Mouse (Mus musculus): ENCODE results near the gene Rps17. TPM values are rescaled to one million over a fixed set of nuclear protein-coding genes. Genes with fewer than 3 reads are reported as not detected.

Gene Rps17
- total RNA-seq (2014; rRNA removed) (630 and 662 TPM in 2 replicates), polyA plus RNA-seq (2015; fragmentation: Nextera tagmentation; extraction: Ambion mirVana) (642 and 710 TPM in 2 replicates)

DNA sequence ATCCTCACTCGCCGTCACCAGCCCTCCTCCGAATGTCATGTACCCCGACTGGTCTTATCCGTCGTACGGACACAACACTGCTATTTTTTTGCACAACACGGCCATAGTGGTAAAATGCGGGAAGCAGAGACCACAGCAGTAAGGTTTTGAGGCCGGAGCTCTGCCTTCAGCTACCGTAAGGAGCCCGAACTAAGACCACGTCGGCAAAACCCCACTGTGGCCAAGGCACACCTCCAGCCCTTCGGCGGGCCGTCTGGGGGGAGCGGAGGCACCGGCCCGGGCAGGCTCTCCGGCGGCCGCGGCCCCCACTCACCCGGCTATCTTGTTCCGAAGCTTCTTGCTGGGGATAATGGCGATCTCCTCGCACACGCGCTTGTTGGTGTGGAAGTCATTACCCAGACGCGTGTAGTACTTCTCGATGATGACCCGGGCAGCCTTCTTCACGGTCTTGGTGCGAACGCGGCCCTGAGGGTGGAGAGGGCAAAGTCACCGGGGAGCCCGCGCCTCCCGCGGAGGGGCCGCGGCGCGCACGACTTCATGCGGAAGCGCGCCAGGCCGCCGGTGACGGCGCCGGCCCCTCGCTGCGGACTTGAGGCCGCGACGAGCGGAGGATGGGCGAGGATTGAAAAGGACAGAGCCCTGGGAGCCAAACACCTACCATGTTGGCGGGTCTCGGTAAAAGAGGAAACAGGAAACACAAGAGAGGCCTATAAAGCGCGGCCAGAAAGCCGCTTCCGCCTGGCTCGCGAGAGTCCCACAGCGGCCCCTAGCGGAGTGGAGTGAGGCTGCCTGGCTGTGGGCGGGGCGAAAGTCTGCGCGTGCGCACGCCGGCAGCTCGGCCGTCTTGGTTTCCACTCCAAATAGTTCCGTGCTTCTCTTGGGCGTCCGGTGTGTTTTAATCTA is at the start of gene Rps17:
Gene Rps17 (minus strand): TSS at position 711 of the 903 bp plus-strand sequence.
- Histone ChIP-seq H3K9ac (replicated peaks; ENCODE audit: low read length, poor library complexity, severe bottlenecking) (peak within 1 kb of the TSS; percentile 75), H3K4me3 (ENCODE audit: low read depth, low read length) (peak within 1 kb of the TSS; percentile 77), H3K4me1 (ENCODE audit: insufficient read depth, low read length) (peaks cover 12% of the 10 kb centered on the region), H3K9me3 (ENCODE audit: low read length) (no peaks in the 10 kb centered on the region), H3K4me2 (ENCODE audit: low read depth, low read length, poor library complexity, severe bottlenecking) (peak within 1 kb of the TSS; percentile 61), H3K36me3 (ENCODE audit: insufficient read depth, low read length) (peaks cover 12% of the 10 kb centered on the region; the same call in 1 of the 2 replicates), H3K27me3 (ENCODE audit: insufficient read depth, low read length) (no peaks in the 10 kb centered on the region), H3K27ac (ENCODE audit: low read depth, low read length) (peak within 1 kb of the TSS; percentile 87)
- ATAC-seq (ENCODE audit: low FRiP score) (peak; percentile 91), DNase-seq (ENCODE audit: low spot score) (peak; percentile 94)
- WGBS = under 1% methylated on average over 85 of the region's 85 CpGs
- peak; percentile 97 for TF ChIP-seq CTCF (IDR thresholded peaks at IDR 0.05)

DNA sequence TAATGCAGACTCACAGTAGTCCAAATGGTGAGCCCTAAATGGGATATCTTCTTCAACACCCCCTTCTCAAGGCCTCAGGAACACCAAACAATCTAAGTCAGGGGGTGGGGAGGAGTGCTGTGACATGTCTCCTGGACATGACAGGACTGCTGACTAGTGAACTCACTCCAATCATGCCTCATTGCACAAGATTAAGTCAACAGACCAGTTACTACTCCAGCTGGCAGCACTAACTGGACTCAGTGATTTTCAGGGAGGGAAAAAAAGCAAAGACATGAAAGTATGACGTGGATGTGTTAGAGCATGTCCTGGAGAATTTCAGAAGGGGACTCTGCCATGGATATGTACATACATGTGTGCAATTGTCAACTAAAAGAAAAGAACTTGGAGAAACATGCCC is 34.3 kb upstream of the Rps17 start:
- Histone ChIP-seq H3K9ac (replicated peaks; ENCODE audit: low read length, poor library complexity, severe bottlenecking) (no peak overlapping the region), H3K4me1 (ENCODE audit: insufficient read depth, low read length) (no peaks in the 10 kb centered on the region), H3K36me3 (ENCODE audit: insufficient read depth, low read length) (no peaks in the 10 kb centered on the region), H3K4me3 (ENCODE audit: low read depth, low read length) (no peak overlapping the region), H3K4me2 (ENCODE audit: low read depth, low read length, poor library complexity, severe bottlenecking) (no peak overlapping the region), H3K9me3 (ENCODE audit: low read length) (no peaks in the 10 kb centered on the region), H3K27ac (ENCODE audit: low read depth, low read length) (no peak overlapping the region), H3K27me3 (ENCODE audit: insufficient read depth, low read length) (no peaks in the 10 kb centered on the region)
- ATAC-seq (ENCODE audit: low FRiP score) (no peak), DNase-seq (ENCODE audit: low spot score) (no peak)
- WGBS = 83% methylated on average over 1 of the region's 1 CpGs
- no peak for TF ChIP-seq CTCF (IDR thresholded peaks at IDR 0.05)

DNA sequence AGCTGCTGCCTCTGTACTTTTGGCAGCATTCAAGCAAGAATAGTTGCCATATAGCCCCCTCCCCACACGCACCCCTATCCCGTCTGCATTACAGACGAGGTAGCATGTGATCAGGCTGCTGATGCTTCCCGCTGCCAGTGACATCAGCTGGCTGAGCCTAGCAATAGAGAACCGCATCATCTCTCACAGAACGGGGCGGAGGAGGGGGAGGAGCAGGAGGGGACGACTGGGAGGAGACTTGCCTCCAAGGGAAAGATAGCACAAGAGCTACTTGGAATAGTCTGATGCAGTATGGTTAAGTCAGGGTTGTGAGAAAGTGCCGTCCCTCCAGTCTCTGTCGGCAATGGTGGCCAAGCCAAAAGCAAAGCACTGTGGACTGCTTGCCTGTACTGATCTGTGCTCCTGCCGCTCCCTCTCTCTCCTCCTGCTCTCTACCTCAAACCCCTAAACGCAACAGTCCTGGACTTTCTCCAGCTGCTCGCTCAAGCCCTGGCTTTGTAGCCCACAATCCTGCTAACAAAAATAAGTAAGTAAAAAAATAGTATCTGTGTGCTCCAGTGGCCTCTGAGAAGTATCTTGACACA is 27.4 kb upstream of the Rps17 start:
- ATAC-seq (ENCODE audit: low FRiP score) (peak; percentile 92), DNase-seq (ENCODE audit: low spot score) (peak; percentile 79)
- H3K4me3 ChIP-seq (ENCODE audit: low read depth, low read length) = peak overlapping the region; percentile 32
- peak overlapping the region; percentile 6; the same call in 1 of the 2 replicates for H3K9ac ChIP-seq (replicated peaks; ENCODE audit: low read length, poor library complexity, severe bottlenecking)
- no peaks in the 10 kb centered on the region; the same call in 1 of the 2 replicates for H3K4me1 ChIP-seq (ENCODE audit: insufficient read depth, low read length)
- no peaks in the 10 kb centered on the region for H3K27me3 ChIP-seq (ENCODE audit: insufficient read depth, low read length)
- H3K9me3 ChIP-seq (ENCODE audit: low read length) = no peaks in the 10 kb centered on the region
- H3K4me2 ChIP-seq (ENCODE audit: low read depth, low read length, poor library complexity, severe bottlenecking) = peak overlapping the region; percentile 67
- H3K36me3 ChIP-seq (ENCODE audit: insufficient read depth, low read length) = no peaks in the 10 kb centered on the region
- WGBS = 2% methylated on average over 13 of the region's 13 CpGs
- no peak overlapping the region for H3K27ac ChIP-seq (ENCODE audit: low read depth, low read length)
- TF ChIP-seq CTCF (IDR thresholded peaks at IDR 0.05) = no peak

DNA sequence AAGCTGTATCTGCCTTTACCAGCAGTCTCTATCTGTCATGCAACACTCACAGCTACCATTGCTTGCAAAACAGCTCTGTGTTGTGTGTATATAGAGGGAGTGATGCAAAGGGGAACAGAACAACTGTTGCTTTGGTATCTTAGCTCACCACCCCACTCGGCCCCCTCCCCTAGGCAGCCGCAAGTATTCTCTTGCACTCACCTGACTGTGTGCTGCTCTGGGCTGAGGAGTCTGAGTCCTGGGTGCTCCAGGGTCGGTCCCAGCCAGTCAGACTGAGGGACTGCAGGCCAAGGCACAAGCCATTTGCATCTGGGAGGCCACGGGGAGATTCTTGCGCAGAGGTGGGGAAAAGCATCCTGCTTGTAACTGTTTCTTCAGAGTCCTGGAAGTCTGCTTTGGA is 26.8 kb upstream of the Rps17 start:
- no peak for TF ChIP-seq CTCF (IDR thresholded peaks at IDR 0.05)
- Histone ChIP-seq H3K9me3 (ENCODE audit: low read length) (no peaks in the 10 kb centered on the region), H3K4me3 (ENCODE audit: low read depth, low read length) (peak overlapping the region; percentile 32), H3K27ac (ENCODE audit: low read depth, low read length) (no peak overlapping the region), H3K4me1 (ENCODE audit: insufficient read depth, low read length) (no peaks in the 10 kb centered on the region; the same call in 1 of the 2 replicates), H3K27me3 (ENCODE audit: insufficient read depth, low read length) (no peaks in the 10 kb centered on the region), H3K36me3 (ENCODE audit: insufficient read depth, low read length) (no peaks in the 10 kb centered on the region), H3K4me2 (ENCODE audit: low read depth, low read length, poor library complexity, severe bottlenecking) (peak overlapping the region; percentile 67), H3K9ac (replicated peaks; ENCODE audit: low read length, poor library complexity, severe bottlenecking) (peak overlapping the region; percentile 6; the same call in 1 of the 2 replicates)
- ATAC-seq (ENCODE audit: low FRiP score) = 0 out of 2 replicates have a peak, but pooled peaks have one; percentile 67
- no peak for DNase-seq (ENCODE audit: low spot score)
- 18% methylated on average over 5 of the region's 5 CpGs for WGBS

DNA sequence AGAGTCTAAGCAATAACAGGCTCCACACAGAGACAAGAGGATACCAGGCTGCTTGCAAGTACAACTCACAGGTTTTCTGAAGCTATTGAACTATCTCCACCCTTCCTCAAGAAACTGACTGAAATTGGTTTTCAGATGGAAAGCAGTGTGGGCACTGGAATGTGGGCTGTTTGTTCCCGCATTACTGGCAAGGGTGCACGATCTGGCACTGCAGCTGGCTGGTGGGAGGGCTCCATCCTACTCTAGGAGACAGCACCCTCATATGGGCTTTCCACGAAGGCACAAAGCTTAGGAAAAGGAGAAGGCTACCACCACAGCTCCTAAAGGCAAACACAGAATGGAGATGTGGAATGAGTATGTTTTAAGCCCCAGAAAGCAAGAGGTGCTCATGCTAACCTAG is 24.7 kb upstream of the Rps17 start:
- ATAC-seq (ENCODE audit: low FRiP score) (no peak), DNase-seq (ENCODE audit: low spot score) (no peak)
- H3K4me1 ChIP-seq (ENCODE audit: insufficient read depth, low read length) = no peaks in the 10 kb centered on the region; the same call in 1 of the 2 replicates
- no peak overlapping the region for H3K27ac ChIP-seq (ENCODE audit: low read depth, low read length)
- H3K9me3 ChIP-seq (ENCODE audit: low read length) = no peaks in the 10 kb centered on the region
- H3K36me3 ChIP-seq (ENCODE audit: insufficient read depth, low read length) = no peaks in the 10 kb centered on the region
- no peak overlapping the region for H3K4me2 ChIP-seq (ENCODE audit: low read depth, low read length, poor library complexity, severe bottlenecking)
- no peak overlapping the region for H3K4me3 ChIP-seq (ENCODE audit: low read depth, low read length)
- WGBS = 62% methylated on average over 3 of the region's 3 CpGs
- H3K27me3 ChIP-seq (ENCODE audit: insufficient read depth, low read length) = no peaks in the 10 kb centered on the region
- no peak for TF ChIP-seq CTCF (IDR thresholded peaks at IDR 0.05)
- no peak overlapping the region for H3K9ac ChIP-seq (replicated peaks; ENCODE audit: low read length, poor library complexity, severe bottlenecking)
